Mouse (Mus musculus): ENCODE data around the gene Il21r.

DNA sequence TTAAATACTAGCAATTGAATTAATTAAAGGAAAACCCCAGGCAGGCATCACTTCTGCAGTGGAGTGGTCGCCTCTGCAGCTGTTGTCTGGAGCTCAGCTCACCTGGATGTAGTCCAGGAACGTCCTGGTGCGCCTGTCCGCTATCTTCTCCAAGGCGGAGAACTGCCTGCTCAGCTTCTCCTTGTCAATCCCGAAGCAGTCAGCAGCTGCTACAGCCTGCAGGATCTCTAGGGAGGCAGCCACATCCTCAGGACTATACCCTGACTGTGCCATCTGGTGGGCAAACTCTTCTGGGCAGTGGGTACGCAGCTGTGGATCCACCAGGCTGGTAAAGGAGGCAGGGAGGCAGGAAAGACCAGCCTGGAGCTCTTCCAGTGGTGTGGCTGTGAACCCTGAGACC lies 42.2 kb downstream of the Il21r start:
- TF ChIP-seq CTCF (IDR thresholded peaks at IDR 0.05; ENCODE audit: borderline replicate concordance, extremely low read depth, insufficient read depth, insufficient read length) = no peak
- TF ChIP-seq POLR2A (IDR thresholded peaks at IDR 0.05; ENCODE audit: borderline replicate concordance, extremely low read depth, insufficient read depth, insufficient read length, poor library complexity, severe bottlenecking) = no peak

Measured in brain, embryonic 14.5 days (tissue).